Mouse (Mus musculus) thymus, adult 2 months (tissue): ENCODE measurements around the gene Wdr31.

Experiments used
- CTCF ChIP-seq: fragments of 200-500 bp; IDR thresholded peaks from 2 replicates; pipeline ENCODE4 v1.5.1; 2012; ENCODE audit warnings: mild to moderate bottlenecking, control low read depth, low read length, moderate library complexity, borderline replicate concordance; ENCODE audit not compliant: control insufficient read depth, poor library complexity, insufficient read depth; ENCODE audit errors: extremely low read depth
- POLR2A ChIP-seq: fragments of 200-500 bp; IDR thresholded peaks from 2 replicates; pipeline ENCODE4 v1.6.1; 2012; ENCODE audit warnings: mild to moderate bottlenecking, low read length, control low read depth, moderate library complexity; ENCODE audit not compliant: control insufficient read depth, poor library complexity, insufficient read depth; ENCODE audit errors: extremely low read depth

GRCm38 (mm10) chr4:62427978-62428758, 42.5 kb downstream of the Wdr31 start:
- TF ChIP-seq CTCF, result no peak
- TF ChIP-seq POLR2A, result no peak
